Mouse (Mus musculus) heart, adult 2 months (tissue): ENCODE results near the gene Gm20388.

Source experiments
- CTCF ChIP-seq: fragments of 200-600 bp; IDR thresholded peaks from 2 replicates; pipeline ENCODE4 v1.8.1; 2022; ENCODE audit warnings: antibody characterized with exemption, mild to moderate bottlenecking, moderate library complexity
- EP300 ChIP-seq: fragments of 200-500 bp; IDR thresholded peaks from 2 replicates; pipeline ENCODE4 v1.6.1; 2011; ENCODE audit warnings: low read depth, low read length, control low read depth; ENCODE audit not compliant: insufficient read depth
- POLR2A ChIP-seq: fragments of 200-500 bp; IDR thresholded peaks from 2 replicates; pipeline ENCODE4 v1.6.1; 2011; ENCODE audit warnings: mild to moderate bottlenecking, low read depth, low read length, control low read depth; ENCODE audit not compliant: insufficient read depth

DNA sequence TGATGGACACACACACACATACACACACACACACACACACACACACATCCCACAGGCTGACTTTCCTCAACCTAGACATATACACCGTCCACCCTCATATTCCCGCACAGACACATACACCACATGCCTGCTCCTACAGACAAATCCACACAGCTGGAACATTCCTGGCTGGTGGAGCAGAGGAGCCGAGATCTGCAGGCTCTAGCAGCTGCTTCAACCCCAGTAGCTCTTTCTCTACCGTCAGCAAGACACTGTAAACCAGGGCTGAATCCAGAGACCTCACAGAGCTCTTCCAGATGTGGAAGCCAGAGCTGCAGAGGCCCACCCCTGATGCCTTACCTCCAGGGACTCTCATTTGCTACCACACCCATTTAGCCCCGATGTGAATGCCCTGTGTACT lies 2451.6 kb downstream of the Gm20388 start:
- TF ChIP-seq CTCF (no peak), EP300 (no peak), POLR2A (no peak)
